Mouse (Mus musculus) adrenal gland, postnatal 36 days (tissue): ENCODE data around the gene Trmt2a. TPM values are rescaled to one million over a fixed set of nuclear protein-coding genes. Genes with fewer than 3 reads are reported as not detected.
"Not testable (repeated sequence)": the region's sequence is repeated elsewhere in the genome, so short reads cannot be mapped to it uniquely, and the experiment has no call there.

Experiments used
- DNase-seq, 2 experiments: peaks; one replicate each; pipeline ENCODE4 v3.0.0; 2021; ENCODE audit warnings: mixed read lengths in 1 of 2
- microRNA-seq: library from miRNA; unstranded; fragments of <30 nt; microRNA quantifications from one replicate; pipeline ENCODE4 v1.2.0, GENCODE M21; 2021
- total RNA-seq, 2 experiments: library from RNA; stranded (reverse); gene quantifications; 2 replicates each; pipeline ENCODE4 v1.2.3; 2021

Trmt2a gene
- total RNA-seq, 2 experiments from 2014 or later: 46.5 to 47.1 TPM

DNA sequence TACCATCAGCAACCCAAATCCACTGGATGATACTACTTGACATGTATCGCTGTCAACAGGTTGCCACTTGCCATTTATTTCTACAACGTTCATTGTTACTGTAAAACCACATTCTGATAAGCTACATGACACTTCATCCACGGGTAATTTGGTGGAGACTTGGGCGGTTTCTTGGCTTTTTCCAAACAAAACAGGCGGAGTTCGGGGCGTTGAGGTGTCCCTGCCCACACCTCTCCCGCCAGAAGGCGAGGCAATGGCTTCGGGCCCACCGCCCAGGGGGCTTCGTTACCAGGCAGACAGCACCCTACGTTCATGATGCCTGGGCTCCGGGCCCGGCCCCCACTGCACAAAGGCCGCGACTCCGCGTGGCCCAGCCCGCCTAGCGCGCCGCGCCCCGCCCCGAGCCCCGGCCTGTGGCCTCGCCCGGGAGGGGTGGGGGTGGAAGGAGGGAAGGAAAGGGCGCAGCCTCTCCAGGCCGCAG lies 40.1 kb downstream of the Trmt2a start:
- DNase-seq: peak; percentile 89 to 92

GRCm38 (mm10) chr16:18289067-18289588 lies 40.6 kb downstream of the Trmt2a start, which contains the start of gene Dgcr8:
Gene Dgcr8 (minus strand): TSS chr16:18289246.
- peak; percentile 99 for DNase-seq

GRCm38 (mm10) chr16:18289614-18290013 lies 41.1 kb downstream of the Trmt2a start:
- DNase-seq: not testable (repeated sequence)

Small RNA genes lying within 50 kb of the gene (microRNA-seq; reads per million reads assigned to microRNA genes)
- gene Gm24572 (not detected), gene Mir1306 (172 reads per million, percentile 57 among the genes with 10 or more reads in this experiment)

Other genes with a start within 250 kb of the Trmt2a start
- 10 to 100 TPM; 55.4 to 85.3 TPM for gene Dgcr6, start 195.8 kb upstream of the Trmt2a start, total RNA-seq
- 10 to 100 TPM; 13.1 to 47.7 TPM for gene Prodh, start 158.5 kb upstream of the Trmt2a start, total RNA-seq
- under 1 TPM in 1 of 2 experiments, not detected in 1; 0.20 TPM for gene Rtn4r, start 121.0 kb upstream of the Trmt2a start, total RNA-seq
- gene Ccdc188, start 30.8 kb upstream of the Trmt2a start, total RNA-seq: not detected
- 10 to 100 TPM; 20.2 to 23.1 TPM for gene Zdhhc8, start 13.5 kb upstream of the Trmt2a start, total RNA-seq
- 100 to 1,000 TPM; 137 to 164 TPM for gene Ranbp1, start 53 bp downstream of the Trmt2a start, total RNA-seq
- gene Gm49776, start 9.6 kb downstream of the Trmt2a start, total RNA-seq: under 1 TPM in 1 of 2 experiments, not detected in 1; 0.86 TPM
- gene Dgcr8, start 40.6 kb downstream of the Trmt2a start, total RNA-seq: 10 to 100 TPM; 27.6 to 32.2 TPM
- 10 to 100 TPM; 31.9 to 43.7 TPM for gene Tango2, start 99.4 kb downstream of the Trmt2a start, total RNA-seq
- gene Arvcf, start 99.5 kb downstream of the Trmt2a start, total RNA-seq: 10 to 100 TPM; 36.4 to 41.2 TPM
- 10 to 100 TPM; 73.3 to 97.3 TPM for gene Txnrd2, start 177.7 kb downstream of the Trmt2a start, total RNA-seq
- 100 to 1,000 TPM; 193 to 249 TPM for gene Comt, start 178.2 kb downstream of the Trmt2a start, total RNA-seq